Mouse (Mus musculus) liver, embryonic 16.5 days (tissue): ENCODE results near the gene 1700037H04Rik. TPM values are rescaled to one million over a fixed set of nuclear protein-coding genes. Genes with fewer than 3 reads are reported as not detected.
A peak's percentile ranks its signal among the peaks of the same experiment; 100 is the strongest.

Source experiments
- ATAC-seq: fragments of 200-750 bp; cut with Nextera tagmentation; 2 replicates; pipeline ENCODE4 v1.8.0; 2017; ENCODE audit warnings: low read depth, mild to moderate bottlenecking, moderate number of reproducible peaks, moderate library complexity
- H3K27ac ChIP-seq: fragments of 300-500 bp; sonication (generic); 2 replicates; pipeline ENCODE4 v1.5.1; 2014; ENCODE audit warnings: mild to moderate bottlenecking, low read length
- H3K27me3 ChIP-seq: fragments of 300-500 bp; sonication (generic); 2 replicates; pipeline ENCODE4 v1.6.1; 2014; ENCODE audit warnings: low read depth, low read length, mixed read lengths; ENCODE audit not compliant: control insufficient read depth, insufficient read depth
- H3K36me3 ChIP-seq: fragments of 300-500 bp; sonication (generic); 2 replicates; pipeline ENCODE4 v1.6.1; 2014; ENCODE audit warnings: mild to moderate bottlenecking; ENCODE audit not compliant: control insufficient read depth, insufficient read depth
- H3K4me1 ChIP-seq: fragments of 300-500 bp; sonication (generic); 2 replicates; pipeline ENCODE4 v1.6.1; 2014; ENCODE audit warnings: low read depth, low read length, mixed read lengths; ENCODE audit not compliant: control insufficient read depth
- H3K4me2 ChIP-seq: fragments of 300-500 bp; sonication (generic); 2 replicates; pipeline ENCODE4 v1.6.1; 2014; ENCODE audit warnings: low read depth, low read length, mixed read lengths
- H3K4me3 ChIP-seq: fragments of 300-500 bp; sonication (generic); 2 replicates; pipeline ENCODE4 v1.5.1; 2014; ENCODE audit warnings: low read depth, mild to moderate bottlenecking, low read length
- H3K9ac ChIP-seq: fragments of 300-500 bp; sonication (generic); 2 replicates; pipeline ENCODE4 v1.6.1; 2014; ENCODE audit warnings: low read depth, low read length
- H3K9me3 ChIP-seq: fragments of 300-500 bp; sonication (generic); replicated peaks from 2 replicates; pipeline ENCODE4 v1.6.1; 2016; ENCODE audit warnings: low read length; ENCODE audit not compliant: control insufficient read depth
- WGBS: fragments of 180-500 bp; shearing (Covaris S2); extraction: QIAGEN DNeasy Blood & Tissue Kit; methylation state at CpG from one replicate; pipeline ENCODE4 v1.1.7; 2014; ENCODE audit not compliant: insufficient replicate concordance; 5-methylcytosine and 5-hydroxymethylcytosine counted together
- polyA plus RNA-seq: library from polyadenylated mRNA; unstranded; fragments of >200 nt; fragmentation: Nextera tagmentation; extraction: Ambion mirVana; gene quantifications from 2 replicates; pipeline ENCODE4 v1.2.1, GENCODE M21; 2015

The 1700037H04Rik gene
- polyA plus RNA-seq, 1 experiment from 2014 or later, result 133 TPM

- Histone ChIP-seq H3K27ac (no peak overlapping the region), H3K4me3 (no peak overlapping the region), H3K36me3 (peaks cover 44% of the 10 kb centered on the region), H3K9me3 (no peaks in the 10 kb centered on the region), H3K27me3 (no peaks in the 10 kb centered on the region), H3K4me2 (no peak overlapping the region), H3K4me1 (peaks cover 39% of the 10 kb centered on the region), H3K9ac (no peak overlapping the region)
- no peak for ATAC-seq
- 82% methylated on average over 2 of the region's 2 CpGs for WGBS
Observed at GRCm38 (mm10) chr2:131200710-131201109, 40.8 kb upstream of the 1700037H04Rik start.

DNA sequence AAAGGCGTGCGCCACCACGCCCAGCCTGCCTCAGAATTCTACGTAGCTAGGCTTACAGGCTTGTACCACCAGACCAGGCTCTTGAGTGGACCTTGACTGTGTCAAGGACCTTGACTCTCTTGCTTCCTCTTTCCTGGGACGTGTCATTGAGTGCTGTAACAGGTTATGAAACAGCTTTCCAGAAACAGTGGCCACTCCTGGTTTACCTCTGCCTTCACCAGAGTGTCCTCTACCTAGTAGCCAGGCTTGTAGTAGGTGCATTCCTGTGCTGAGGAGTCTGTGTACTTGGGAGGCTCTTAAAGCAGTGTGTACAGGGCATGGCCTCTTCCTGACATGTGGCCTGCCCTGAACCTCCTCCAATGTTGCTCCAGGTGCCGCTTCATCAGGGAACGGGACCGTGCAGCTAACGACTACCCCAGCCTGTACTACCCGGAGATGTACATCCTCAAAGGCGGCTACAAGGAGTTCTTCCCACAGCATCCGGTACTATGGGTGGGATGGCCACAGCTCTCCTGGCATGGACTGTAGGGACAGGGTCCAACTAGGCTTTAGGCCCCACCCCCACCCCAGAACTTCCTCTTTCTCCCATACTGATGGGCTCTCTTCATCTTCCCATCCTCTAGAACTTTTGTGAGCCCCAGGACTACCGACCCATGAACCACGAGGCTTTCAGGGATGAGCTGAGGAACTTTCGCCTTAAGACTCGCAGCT is 36.9 kb upstream of the 1700037H04Rik start:
- H3K9me3 ChIP-seq, result no peaks in the 10 kb centered on the region
- 78% methylated on average over 16 of the region's 16 CpGs for WGBS
- ATAC-seq, result peak; percentile 16; the same call in 1 of the 2 replicates
- no peak overlapping the region for H3K4me3 ChIP-seq
- peaks cover 5% of the 10 kb centered on the region for H3K4me1 ChIP-seq
- no peak overlapping the region for H3K27ac ChIP-seq
- no peak overlapping the region for H3K4me2 ChIP-seq
- H3K27me3 ChIP-seq, result no peaks in the 10 kb centered on the region
- H3K9ac ChIP-seq, result no peak overlapping the region
- H3K36me3 ChIP-seq, result peaks cover 84% of the 10 kb centered on the region

DNA sequence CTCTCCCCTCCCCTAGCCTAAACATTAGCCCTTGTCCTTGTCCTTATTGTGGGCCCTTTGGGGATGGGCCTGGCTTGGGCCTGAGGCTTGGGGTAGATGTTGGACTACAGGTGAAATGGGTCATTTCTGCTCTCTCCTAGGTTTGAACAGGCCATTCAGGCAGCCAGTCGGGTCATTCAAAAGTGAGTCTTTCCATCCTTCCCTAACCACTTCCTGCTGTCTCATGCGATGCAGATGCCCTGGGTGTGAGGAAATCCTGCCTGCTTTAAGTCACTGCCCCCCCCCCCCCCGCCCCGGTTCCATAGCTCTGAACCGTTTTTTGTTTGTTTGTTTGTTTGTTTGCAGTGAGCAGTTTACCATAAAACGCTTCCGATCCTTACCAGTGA is 31.1 kb upstream of the 1700037H04Rik start:
- peaks cover 32% of the 10 kb centered on the region for H3K4me1 ChIP-seq
- no peaks in the 10 kb centered on the region for H3K27me3 ChIP-seq
- no peak overlapping the region for H3K9ac ChIP-seq
- ATAC-seq, result no peak
- peaks cover 66% of the 10 kb centered on the region for H3K36me3 ChIP-seq
- H3K9me3 ChIP-seq, result no peaks in the 10 kb centered on the region
- WGBS, result 67% methylated on average over 7 of the region's 7 CpGs
- H3K27ac ChIP-seq, result peak overlapping the region; percentile 97; the same call in 1 of the 2 replicates
- peak overlapping the region; percentile 71 for H3K4me2 ChIP-seq
- H3K4me3 ChIP-seq, result no peak overlapping the region; the same call in 1 of the 2 replicates

GRCm38 (mm10) chr2:131190344-131191004 is 30.6 kb upstream of the 1700037H04Rik start:
- H3K27ac ChIP-seq, result peak overlapping the region; percentile 97
- 73% methylated on average over 10 of the region's 10 CpGs for WGBS
- peak overlapping the region; percentile 94 for H3K4me3 ChIP-seq
- H3K9ac ChIP-seq, result peak overlapping the region; percentile 65
- no peak for ATAC-seq
- peak overlapping the region; percentile 71 for H3K4me2 ChIP-seq
- no peaks in the 10 kb centered on the region for H3K9me3 ChIP-seq
- peaks cover 36% of the 10 kb centered on the region for H3K4me1 ChIP-seq
- H3K27me3 ChIP-seq, result no peaks in the 10 kb centered on the region
- peaks cover 61% of the 10 kb centered on the region for H3K36me3 ChIP-seq

GRCm38 (mm10) chr2:131189521-131190309 is 29.8 kb upstream of the 1700037H04Rik start:
- H3K9ac ChIP-seq, result peak overlapping the region; percentile 65
- peak overlapping the region; percentile 97 for H3K27ac ChIP-seq
- H3K4me1 ChIP-seq, result peaks cover 36% of the 10 kb centered on the region
- peak overlapping the region; percentile 94 for H3K4me3 ChIP-seq
- 22% methylated on average over 5 of the region's 5 CpGs for WGBS
- H3K4me2 ChIP-seq, result peak overlapping the region; percentile 71
- no peaks in the 10 kb centered on the region for H3K27me3 ChIP-seq
- peak; percentile 57 for ATAC-seq
- peaks cover 53% of the 10 kb centered on the region for H3K36me3 ChIP-seq
- no peaks in the 10 kb centered on the region for H3K9me3 ChIP-seq

GRCm38 (mm10) chr2:131188311-131188710 is 28.4 kb upstream of the 1700037H04Rik start:
- no peaks in the 10 kb centered on the region for H3K9me3 ChIP-seq
- H3K9ac ChIP-seq, result peak overlapping the region; percentile 97
- H3K4me2 ChIP-seq, result peak overlapping the region; percentile 71
- H3K27ac ChIP-seq, result peak overlapping the region; percentile 97
- H3K4me1 ChIP-seq, result peaks cover 36% of the 10 kb centered on the region
- 67% methylated on average over 5 of the region's 5 CpGs for WGBS
- H3K36me3 ChIP-seq, result peaks cover 39% of the 10 kb centered on the region
- ATAC-seq, result 0 out of 2 replicates have a peak, but pooled peaks have one; percentile 11
- H3K27me3 ChIP-seq, result no peaks in the 10 kb centered on the region
- peak overlapping the region; percentile 94 for H3K4me3 ChIP-seq

- Histone ChIP-seq H3K27me3 (no peaks in the 10 kb centered on the region), H3K36me3 (peaks cover 32% of the 10 kb centered on the region), H3K4me3 (peak overlapping the region; percentile 94), H3K27ac (peak overlapping the region; percentile 97), H3K9ac (peak overlapping the region; percentile 97), H3K9me3 (no peaks in the 10 kb centered on the region), H3K4me1 (peaks cover 36% of the 10 kb centered on the region), H3K4me2 (peak overlapping the region; percentile 71)
- 30% methylated on average over 3 of the region's 3 CpGs for WGBS
- ATAC-seq, result no peak
Observed at GRCm38 (mm10) chr2:131187602-131187922, 27.7 kb upstream of the 1700037H04Rik start.

GRCm38 (mm10) chr2:131186771-131187601 is 27.1 kb upstream of the 1700037H04Rik start, which contains the start of the genes Cdc25b and Spef1:
Gene Cdc25b (plus strand): TSS chr2:131186949.
Gene Spef1 (minus strand): TSS chr2:131187282.
- peaks cover 36% of the 10 kb centered on the region for H3K4me1 ChIP-seq
- H3K36me3 ChIP-seq, result peaks cover 26% of the 10 kb centered on the region
- ATAC-seq, result peak; percentile 87
- H3K27me3 ChIP-seq, result no peaks in the 10 kb centered on the region
- no peaks in the 10 kb centered on the region for H3K9me3 ChIP-seq
- WGBS, result under 1% methylated on average over 43 of the region's 43 CpGs
- H3K27ac ChIP-seq, result peak within 1 kb of the TSS; percentile 97
- H3K4me3 ChIP-seq, result peak within 1 kb of the TSS; percentile 94
- H3K4me2 ChIP-seq, result peak within 1 kb of the TSS; percentile 71
- peak within 1 kb of the TSS; percentile 97 for H3K9ac ChIP-seq
